Mouse (Mus musculus): ENCODE results near the gene Cir1. TPM values are rescaled to one million over a fixed set of nuclear protein-coding genes. Genes with fewer than 3 reads are reported as not detected.

Gene Cir1
- polyA plus RNA-seq, 1 experiment, result 18.4 TPM

- no peak overlapping the region for H3K4me3 ChIP-seq (ENCODE audit: low read depth, low read length)
- no peaks in the 10 kb centered on the region for H3K27me3 ChIP-seq (ENCODE audit: control insufficient read depth, insufficient read depth, low read length, poor library complexity, severe bottlenecking)
- H3K27ac ChIP-seq (ENCODE audit: insufficient read depth, low read length), result no peak overlapping the region
- no peaks in the 10 kb centered on the region for H3K9me3 ChIP-seq (replicated peaks; ENCODE audit: control insufficient read depth, insufficient read depth, low read length, poor library complexity, severe bottlenecking)
- no peak overlapping the region for H3K9ac ChIP-seq (ENCODE audit: low read depth, poor library complexity, severe bottlenecking)
- no peaks in the 10 kb centered on the region for H3K36me3 ChIP-seq (ENCODE audit: control insufficient read depth, insufficient read depth, low read length, poor library complexity, severe bottlenecking)
- H3K4me1 ChIP-seq (ENCODE audit: control insufficient read depth, insufficient read depth, low read length), result no peaks in the 10 kb centered on the region
- TF ChIP-seq EP300 (IDR thresholded peaks at IDR 0.05; ENCODE audit: insufficient read depth, low read depth, low read length) (no peak), CTCF (IDR thresholded peaks at IDR 0.05; ENCODE audit: low read depth, low read length) (no peak), POLR2A (IDR thresholded peaks at IDR 0.05; ENCODE audit: insufficient read depth, low read length) (no peak)
Observed at GRCm38 (mm10) chr2:73348221-73348620, 35.7 kb upstream of the Cir1 start.

GRCm38 (mm10) chr2:73347766-73348165 lies 35.3 kb upstream of the Cir1 start:
- Histone ChIP-seq H3K27ac (ENCODE audit: insufficient read depth, low read length) (no peak overlapping the region), H3K27me3 (ENCODE audit: control insufficient read depth, insufficient read depth, low read length, poor library complexity, severe bottlenecking) (no peaks in the 10 kb centered on the region), H3K4me1 (ENCODE audit: control insufficient read depth, insufficient read depth, low read length) (no peaks in the 10 kb centered on the region), H3K9ac (ENCODE audit: low read depth, poor library complexity, severe bottlenecking) (no peak overlapping the region), H3K36me3 (ENCODE audit: control insufficient read depth, insufficient read depth, low read length, poor library complexity, severe bottlenecking) (no peaks in the 10 kb centered on the region), H3K9me3 (replicated peaks; ENCODE audit: control insufficient read depth, insufficient read depth, low read length, poor library complexity, severe bottlenecking) (no peaks in the 10 kb centered on the region), H3K4me3 (ENCODE audit: low read depth, low read length) (no peak overlapping the region)
- TF ChIP-seq EP300 (IDR thresholded peaks at IDR 0.05; ENCODE audit: insufficient read depth, low read depth, low read length) (no peak), POLR2A (IDR thresholded peaks at IDR 0.05; ENCODE audit: insufficient read depth, low read length) (no peak), CTCF (IDR thresholded peaks at IDR 0.05; ENCODE audit: low read depth, low read length) (no peak)

- no peak overlapping the region for H3K9ac ChIP-seq (ENCODE audit: low read depth, poor library complexity, severe bottlenecking)
- no peak overlapping the region for H3K27ac ChIP-seq (ENCODE audit: insufficient read depth, low read length)
- no peaks in the 10 kb centered on the region for H3K4me1 ChIP-seq (ENCODE audit: control insufficient read depth, insufficient read depth, low read length)
- TF ChIP-seq POLR2A (IDR thresholded peaks at IDR 0.05; ENCODE audit: insufficient read depth, low read length) (no peak), EP300 (IDR thresholded peaks at IDR 0.05; ENCODE audit: insufficient read depth, low read depth, low read length) (no peak), CTCF (IDR thresholded peaks at IDR 0.05; ENCODE audit: low read depth, low read length) (no peak)
- no peaks in the 10 kb centered on the region for H3K36me3 ChIP-seq (ENCODE audit: control insufficient read depth, insufficient read depth, low read length, poor library complexity, severe bottlenecking)
- H3K4me3 ChIP-seq (ENCODE audit: low read depth, low read length), result no peak overlapping the region
- H3K9me3 ChIP-seq (replicated peaks; ENCODE audit: control insufficient read depth, insufficient read depth, low read length, poor library complexity, severe bottlenecking), result no peaks in the 10 kb centered on the region
- no peaks in the 10 kb centered on the region for H3K27me3 ChIP-seq (ENCODE audit: control insufficient read depth, insufficient read depth, low read length, poor library complexity, severe bottlenecking)
Observed at GRCm38 (mm10) chr2:73347136-73347535, 34.6 kb upstream of the Cir1 start.

GRCm38 (mm10) chr2:73346345-73347086 lies 34.0 kb upstream of the Cir1 start:
- no peaks in the 10 kb centered on the region for H3K4me1 ChIP-seq (ENCODE audit: control insufficient read depth, insufficient read depth, low read length)
- H3K27me3 ChIP-seq (ENCODE audit: control insufficient read depth, insufficient read depth, low read length, poor library complexity, severe bottlenecking), result no peaks in the 10 kb centered on the region
- H3K9me3 ChIP-seq (replicated peaks; ENCODE audit: control insufficient read depth, insufficient read depth, low read length, poor library complexity, severe bottlenecking), result no peaks in the 10 kb centered on the region
- no peak overlapping the region for H3K4me3 ChIP-seq (ENCODE audit: low read depth, low read length)
- TF ChIP-seq EP300 (IDR thresholded peaks at IDR 0.05; ENCODE audit: insufficient read depth, low read depth, low read length), result no peak
- TF ChIP-seq CTCF (IDR thresholded peaks at IDR 0.05; ENCODE audit: low read depth, low read length), result no peak
- no peak for TF ChIP-seq POLR2A (IDR thresholded peaks at IDR 0.05; ENCODE audit: insufficient read depth, low read length)
- no peak overlapping the region for H3K27ac ChIP-seq (ENCODE audit: insufficient read depth, low read length)
- no peaks in the 10 kb centered on the region for H3K36me3 ChIP-seq (ENCODE audit: control insufficient read depth, insufficient read depth, low read length, poor library complexity, severe bottlenecking)
- H3K9ac ChIP-seq (ENCODE audit: low read depth, poor library complexity, severe bottlenecking), result no peak overlapping the region

GRCm38 (mm10) chr2:73345204-73345603 lies 32.7 kb upstream of the Cir1 start:
- no peak overlapping the region for H3K4me3 ChIP-seq (ENCODE audit: low read depth, low read length)
- H3K4me1 ChIP-seq (ENCODE audit: control insufficient read depth, insufficient read depth, low read length), result no peaks in the 10 kb centered on the region
- H3K27ac ChIP-seq (ENCODE audit: insufficient read depth, low read length), result no peak overlapping the region
- no peaks in the 10 kb centered on the region for H3K36me3 ChIP-seq (ENCODE audit: control insufficient read depth, insufficient read depth, low read length, poor library complexity, severe bottlenecking)
- no peaks in the 10 kb centered on the region for H3K27me3 ChIP-seq (ENCODE audit: control insufficient read depth, insufficient read depth, low read length, poor library complexity, severe bottlenecking)
- no peak overlapping the region for H3K9ac ChIP-seq (ENCODE audit: low read depth, poor library complexity, severe bottlenecking)
- TF ChIP-seq EP300 (IDR thresholded peaks at IDR 0.05; ENCODE audit: insufficient read depth, low read depth, low read length) (no peak), CTCF (IDR thresholded peaks at IDR 0.05; ENCODE audit: low read depth, low read length) (no peak), POLR2A (IDR thresholded peaks at IDR 0.05; ENCODE audit: insufficient read depth, low read length) (no peak)
- H3K9me3 ChIP-seq (replicated peaks; ENCODE audit: control insufficient read depth, insufficient read depth, low read length, poor library complexity, severe bottlenecking), result no peaks in the 10 kb centered on the region

GRCm38 (mm10) chr2:73343701-73344100 lies 31.2 kb upstream of the Cir1 start:
- TF ChIP-seq POLR2A (IDR thresholded peaks at IDR 0.05; ENCODE audit: insufficient read depth, low read length) (no peak), EP300 (IDR thresholded peaks at IDR 0.05; ENCODE audit: insufficient read depth, low read depth, low read length) (no peak), CTCF (IDR thresholded peaks at IDR 0.05; ENCODE audit: low read depth, low read length) (no peak)
- no peaks in the 10 kb centered on the region for H3K4me1 ChIP-seq (ENCODE audit: control insufficient read depth, insufficient read depth, low read length)

More at GRCm38 (mm10) chr2:73343701-73344100, 31.2 kb upstream of the Cir1 start:
- H3K36me3 ChIP-seq (ENCODE audit: control insufficient read depth, insufficient read depth, low read length, poor library complexity, severe bottlenecking), result no peaks in the 10 kb centered on the region
- no peaks in the 10 kb centered on the region for H3K27me3 ChIP-seq (ENCODE audit: control insufficient read depth, insufficient read depth, low read length, poor library complexity, severe bottlenecking)
- H3K9ac ChIP-seq (ENCODE audit: low read depth, poor library complexity, severe bottlenecking), result no peak overlapping the region
- H3K4me3 ChIP-seq (ENCODE audit: low read depth, low read length), result no peak overlapping the region
- no peaks in the 10 kb centered on the region for H3K9me3 ChIP-seq (replicated peaks; ENCODE audit: control insufficient read depth, insufficient read depth, low read length, poor library complexity, severe bottlenecking)
- no peak overlapping the region for H3K27ac ChIP-seq (ENCODE audit: insufficient read depth, low read length)
